Mouse (Mus musculus): ENCODE measurements around the gene Tmeff1. TPM values are rescaled to one million over a fixed set of nuclear protein-coding genes. Genes with fewer than 3 reads are reported as not detected.

Tmeff1 gene
- polyA plus RNA-seq, 1 experiment, result 7.9 TPM

- 93% methylated on average over 15 of the region's 15 CpGs for WGBS
- no peak for TF ChIP-seq CTCF (IDR thresholded peaks at IDR 0.05; ENCODE audit: control insufficient read depth, insufficient read depth, low read length)
- no peak for TF ChIP-seq POLR2A (IDR thresholded peaks at IDR 0.05; ENCODE audit: borderline replicate concordance, control insufficient read depth, low read depth, low read length)
- no peak overlapping the region for H3K27ac ChIP-seq (ENCODE audit: control insufficient read depth, insufficient read depth, low read depth, low read length, poor library complexity)
These were observed 32.2 kb downstream of the Tmeff1 start for GRCm38 (mm10) chr4:48617201-48617600.

GRCm38 (mm10) chr4:48620121-48620520, 35.1 kb downstream of the Tmeff1 start:
- H3K27ac ChIP-seq (ENCODE audit: control insufficient read depth, insufficient read depth, low read depth, low read length, poor library complexity), result no peak overlapping the region
- TF ChIP-seq POLR2A (IDR thresholded peaks at IDR 0.05; ENCODE audit: borderline replicate concordance, control insufficient read depth, low read depth, low read length), result no peak
- TF ChIP-seq CTCF (IDR thresholded peaks at IDR 0.05; ENCODE audit: control insufficient read depth, insufficient read depth, low read length), result no peak
- no peaks in the 10 kb centered on the region for H3K4me1 ChIP-seq (ENCODE audit: control insufficient read depth, insufficient read depth, low read length)
- WGBS, result 85% methylated on average over 6 of the region's 6 CpGs
- no peak overlapping the region for H3K4me3 ChIP-seq (replicated peaks; ENCODE audit: control insufficient read depth, low read depth, low read length)

More at GRCm38 (mm10) chr4:48617201-48617600, 32.2 kb downstream of the Tmeff1 start:
- H3K4me3 ChIP-seq (replicated peaks; ENCODE audit: control insufficient read depth, low read depth, low read length), result no peak overlapping the region
- no peaks in the 10 kb centered on the region for H3K4me1 ChIP-seq (ENCODE audit: control insufficient read depth, insufficient read depth, low read length)

- H3K4me1 ChIP-seq (ENCODE audit: control insufficient read depth, insufficient read depth, low read length), result no peaks in the 10 kb centered on the region
- WGBS, result 86% methylated on average over 6 of the region's 6 CpGs
- TF ChIP-seq CTCF (IDR thresholded peaks at IDR 0.05; ENCODE audit: control insufficient read depth, insufficient read depth, low read length), result no peak
- no peak for TF ChIP-seq POLR2A (IDR thresholded peaks at IDR 0.05; ENCODE audit: borderline replicate concordance, control insufficient read depth, low read depth, low read length)
- no peak overlapping the region for H3K27ac ChIP-seq (ENCODE audit: control insufficient read depth, insufficient read depth, low read depth, low read length, poor library complexity)
- H3K4me3 ChIP-seq (replicated peaks; ENCODE audit: control insufficient read depth, low read depth, low read length), result no peak overlapping the region
These were observed 37.3 kb downstream of the Tmeff1 start for GRCm38 (mm10) chr4:48622246-48622645.

GRCm38 (mm10) chr4:48622946-48623345, 38.0 kb downstream of the Tmeff1 start:
- 76% methylated on average over 7 of the region's 7 CpGs for WGBS
- no peaks in the 10 kb centered on the region for H3K4me1 ChIP-seq (ENCODE audit: control insufficient read depth, insufficient read depth, low read length)
- no peak overlapping the region for H3K27ac ChIP-seq (ENCODE audit: control insufficient read depth, insufficient read depth, low read depth, low read length, poor library complexity)
- TF ChIP-seq POLR2A (IDR thresholded peaks at IDR 0.05; ENCODE audit: borderline replicate concordance, control insufficient read depth, low read depth, low read length) (no peak), CTCF (IDR thresholded peaks at IDR 0.05; ENCODE audit: control insufficient read depth, insufficient read depth, low read length) (no peak)
- no peak overlapping the region for H3K4me3 ChIP-seq (replicated peaks; ENCODE audit: control insufficient read depth, low read depth, low read length)

GRCm38 (mm10) chr4:48624961-48625360, 40.0 kb downstream of the Tmeff1 start:
- TF ChIP-seq POLR2A (IDR thresholded peaks at IDR 0.05; ENCODE audit: borderline replicate concordance, control insufficient read depth, low read depth, low read length), result no peak
- no peak for TF ChIP-seq CTCF (IDR thresholded peaks at IDR 0.05; ENCODE audit: control insufficient read depth, insufficient read depth, low read length)
- 82% methylated on average over 6 of the region's 6 CpGs for WGBS
- Histone ChIP-seq H3K4me1 (ENCODE audit: control insufficient read depth, insufficient read depth, low read length) (no peaks in the 10 kb centered on the region), H3K27ac (ENCODE audit: control insufficient read depth, insufficient read depth, low read depth, low read length, poor library complexity) (no peak overlapping the region), H3K4me3 (replicated peaks; ENCODE audit: control insufficient read depth, low read depth, low read length) (no peak overlapping the region)

GRCm38 (mm10) chr4:48625836-48626235, 40.9 kb downstream of the Tmeff1 start:
- Histone ChIP-seq H3K4me1 (ENCODE audit: control insufficient read depth, insufficient read depth, low read length) (no peaks in the 10 kb centered on the region), H3K4me3 (replicated peaks; ENCODE audit: control insufficient read depth, low read depth, low read length) (no peak overlapping the region), H3K27ac (ENCODE audit: control insufficient read depth, insufficient read depth, low read depth, low read length, poor library complexity) (no peak overlapping the region)
- WGBS, result 85% methylated on average over 9 of the region's 9 CpGs
- no peak for TF ChIP-seq POLR2A (IDR thresholded peaks at IDR 0.05; ENCODE audit: borderline replicate concordance, control insufficient read depth, low read depth, low read length)
- TF ChIP-seq CTCF (IDR thresholded peaks at IDR 0.05; ENCODE audit: control insufficient read depth, insufficient read depth, low read length), result no peak

- Histone ChIP-seq H3K4me1 (ENCODE audit: control insufficient read depth, insufficient read depth, low read length) (no peaks in the 10 kb centered on the region), H3K27ac (ENCODE audit: control insufficient read depth, insufficient read depth, low read depth, low read length, poor library complexity) (no peak overlapping the region), H3K4me3 (replicated peaks; ENCODE audit: control insufficient read depth, low read depth, low read length) (no peak overlapping the region)
- TF ChIP-seq POLR2A (IDR thresholded peaks at IDR 0.05; ENCODE audit: borderline replicate concordance, control insufficient read depth, low read depth, low read length) (no peak), CTCF (IDR thresholded peaks at IDR 0.05; ENCODE audit: control insufficient read depth, insufficient read depth, low read length) (no peak)
- 91% methylated on average over 13 of the region's 13 CpGs for WGBS
These were observed 44.5 kb downstream of the Tmeff1 start for GRCm38 (mm10) chr4:48629445-48629844.

- H3K4me3 ChIP-seq (replicated peaks; ENCODE audit: control insufficient read depth, low read depth, low read length), result no peak overlapping the region
- H3K27ac ChIP-seq (ENCODE audit: control insufficient read depth, insufficient read depth, low read depth, low read length, poor library complexity), result no peak overlapping the region
- TF ChIP-seq CTCF (IDR thresholded peaks at IDR 0.05; ENCODE audit: control insufficient read depth, insufficient read depth, low read length) (no peak), POLR2A (IDR thresholded peaks at IDR 0.05; ENCODE audit: borderline replicate concordance, control insufficient read depth, low read depth, low read length) (no peak)
- H3K4me1 ChIP-seq (ENCODE audit: control insufficient read depth, insufficient read depth, low read length), result no peaks in the 10 kb centered on the region
- WGBS, result 79% methylated on average over 6 of the region's 6 CpGs
These were observed 48.6 kb downstream of the Tmeff1 start for GRCm38 (mm10) chr4:48633529-48633928.

- 58% methylated on average over 2 of the region's 2 CpGs for WGBS
- no peak for TF ChIP-seq CTCF (IDR thresholded peaks at IDR 0.05; ENCODE audit: control insufficient read depth, insufficient read depth, low read length)
- no peak for TF ChIP-seq POLR2A (IDR thresholded peaks at IDR 0.05; ENCODE audit: borderline replicate concordance, control insufficient read depth, low read depth, low read length)
- H3K27ac ChIP-seq (ENCODE audit: control insufficient read depth, insufficient read depth, low read depth, low read length, poor library complexity), result no peak overlapping the region
- H3K4me3 ChIP-seq (replicated peaks; ENCODE audit: control insufficient read depth, low read depth, low read length), result no peak overlapping the region
- no peaks in the 10 kb centered on the region for H3K4me1 ChIP-seq (ENCODE audit: control insufficient read depth, insufficient read depth, low read length)
These were observed 49.1 kb downstream of the Tmeff1 start for GRCm38 (mm10) chr4:48634058-48634457.
